In genomic region chr6:126848712-126849704, GRCm38 (mm10) we compare ENCODE assay signal across 8 mouse cellular contexts. TPM values are rescaled to one million over a fixed set of nuclear protein-coding genes. Genes with fewer than 3 reads are reported as not detected.
DNase-seq lines count a peak whose midpoint lies in the region; ATAC-seq lines count a peak whose summit lies in the region.

Gene Ndufa9, minus strand, starts transcription at chr6:126849136.

- H3K4me1 ChIP-seq in forebrain, embryonic 14.5 days (ENCODE audit: control insufficient read depth, insufficient read depth, low read length), result peaks cover 15% of the 10 kb centered on the region; the same call in 1 of the 2 replicates
- H3K4me1 ChIP-seq in neural tube, embryonic 15.5 days, result peaks cover 23% of the 10 kb centered on the region

- H3K9ac ChIP-seq in forebrain, embryonic 14.5 days (ENCODE audit: low read length), result peak within 1 kb of the TSS; percentile 81
- peak within 1 kb of the TSS; percentile 71 for H3K9ac ChIP-seq in neural tube, embryonic 15.5 days (replicated peaks)

- peak; percentile 94 for DNase-seq in ES-CJ7 (ENCODE audit: low read depth, low spot score)
- peak; percentile 94 for DNase-seq in cerebellum, adult 11 months
- peak; percentile 97 for DNase-seq in forebrain, embryonic 14.5 days (ENCODE audit: low spot score)
- DNase-seq in heart, postnatal 14 days, result peak; percentile 93 to 96
- DNase-seq in layer of hippocampus, adult 11-12 months (ENCODE audit: low spot score), result peak; percentile 95
- DNase-seq in lung, adult 18-20 months, result peak; percentile 93 to 94
- peak; percentile 94 for DNase-seq in testis, postnatal 14 days (ENCODE audit: low spot score)

- H3K27ac ChIP-seq in forebrain, embryonic 14.5 days (ENCODE audit: low read depth, low read length), result peak within 1 kb of the TSS; percentile 52; the same call in 1 of the 2 replicates
- H3K27ac ChIP-seq in neural tube, embryonic 15.5 days (replicated peaks), result peak within 1 kb of the TSS; percentile 89

- intact Hi-C loops in heart, postnatal 14 days (cut with DNase I), result loop anchor here (10.0 kb wide), 1 partner anchor 256 kb away; the partner anchor contains the start of gene Tigar

- peaks cover 7% of the 10 kb centered on the region for H3K36me3 ChIP-seq in forebrain, embryonic 14.5 days (ENCODE audit: control insufficient read depth, insufficient read depth, low read length)
- peaks cover 6% of the 10 kb centered on the region for H3K36me3 ChIP-seq in neural tube, embryonic 15.5 days

- peak within 1 kb of the TSS; percentile 80 for H3K4me3 ChIP-seq in forebrain, embryonic 14.5 days (ENCODE audit: low read depth, low read length)
- peak within 1 kb of the TSS; percentile 60 for H3K4me3 ChIP-seq in neural tube, embryonic 15.5 days (replicated peaks)

- ATAC-seq in forebrain, embryonic 14.5 days, result peak; percentile 93
- peak; percentile 97 for ATAC-seq in neural tube, embryonic 15.5 days (ENCODE audit: low FRiP score)

- H3K27me3 ChIP-seq in forebrain, embryonic 14.5 days (replicated peaks; ENCODE audit: control insufficient read depth, insufficient read depth, low read length), result 0 out of 2 replicates have a peak, but pooled peaks cover 7% of the 10 kb centered on the region
- 0 out of 2 replicates have a peak, but pooled peaks cover 2% of the 10 kb centered on the region for H3K27me3 ChIP-seq in neural tube, embryonic 15.5 days (replicated peaks)

- no peaks in the 10 kb centered on the region for H3K9me3 ChIP-seq in forebrain, embryonic 14.5 days (replicated peaks; ENCODE audit: control insufficient read depth, low read length)
- no peaks in the 10 kb centered on the region for H3K9me3 ChIP-seq in neural tube, embryonic 15.5 days (replicated peaks)

- 8% methylated on average over 46 of the region's 46 CpGs for WGBS in forebrain, embryonic 14.5 days
- 6% methylated on average over 46 of the region's 46 CpGs for WGBS in neural tube, embryonic 15.5 days

- H3K4me2 ChIP-seq in forebrain, embryonic 14.5 days (ENCODE audit: low read length), result peak within 1 kb of the TSS; percentile 84
- H3K4me2 ChIP-seq in neural tube, embryonic 15.5 days, result peak within 1 kb of the TSS; percentile 92

RNA-seq across cellular contexts. Expression of gene Ndufa9, which starts in this region (rescaled TPM):
- polyA plus RNA-seq in forebrain, embryonic 14.5 days (2014; fragmentation: Nextera tagmentation; extraction: Ambion mirVana), result 184 and 204 TPM in 2 replicates
- 100 to 1,000 TPM; 670 to 671 TPM for total RNA-seq in heart, postnatal 14 days (2021)
- polyA plus RNA-seq in neural tube, embryonic 15.5 days (2015; fragmentation: Nextera tagmentation; extraction: Ambion mirVana), result 210 and 213 TPM in 2 replicates

Comparison
In these comparisons a context has a peak if more than half of its experiments do, and no peak if none do; other contexts are left out.
1. Peak in every context shown above with its lines: DNase-seq, ATAC-seq, H3K4me3 ChIP-seq and H3K27ac ChIP-seq.